In the genomic region with DNA sequence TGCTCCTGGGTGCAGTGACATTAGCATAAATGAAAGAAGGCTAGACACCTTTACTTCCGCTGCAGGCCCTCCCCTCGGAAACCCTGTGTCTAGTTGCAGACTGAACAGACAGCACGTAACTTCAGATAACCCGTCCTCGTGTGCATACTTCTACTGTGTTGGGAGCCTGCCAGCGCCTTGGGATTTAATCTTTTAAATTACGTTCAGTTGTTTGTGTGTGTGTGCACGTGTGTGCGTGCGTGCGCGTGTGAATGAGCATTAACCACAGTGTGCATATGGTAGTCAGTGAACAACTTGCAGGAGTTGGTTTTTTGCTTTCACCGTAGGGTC, we compare ENCODE assay signal across 11 mouse cellular contexts. TPM values are rescaled to one million over a fixed set of nuclear protein-coding genes. Genes with fewer than 3 reads are reported as not detected.
DNase-seq lines count a peak whose midpoint lies in the region; ATAC-seq lines count a peak whose summit lies in the region.
"Had no signal": no experiment of that assay in that cellular context is flagged by ENCODE, and none has a peak within 500 bp of the region (broad histone marks: within the 10 kb centered on the region; RNA-seq: fewer than 3 reads in every experiment).

No protein-coding gene starts in this region.

- H3K27me3 ChIP-seq in lung, embryonic 16.5 days (ENCODE audit: control insufficient read depth, insufficient read depth, low read depth, low read length) = no peaks in the 10 kb centered on the region
- no peaks in the 10 kb centered on the region for H3K27me3 ChIP-seq in neural tube, embryonic 15.5 days (replicated peaks)
- H3K27me3 ChIP-seq: limb, embryonic 13.5 days had no signal

- intact Hi-C loops in heart, postnatal 14 days (cut with DNase I) = no loop called here
- intact Hi-C loops in left cerebral cortex, postnatal 14 days (cut with DNase I) = no loop called here

- peak; percentile 88 for DNase-seq in heart, adult 11 months
- DNase-seq in heart, postnatal 14 days = no peak
- no peak for DNase-seq in lung, postnatal 14 days
- DNase-seq in frontal cortex, postnatal 14 days (ENCODE audit: low spot score in 2 of 2) = no peak
- DNase-seq in left cerebral cortex, postnatal 14 days (ENCODE audit: low spot score in 2 of 2) = no peak

- no peak overlapping the region for H3K4me2 ChIP-seq in lung, embryonic 16.5 days (ENCODE audit: low read depth, low read length)
- H3K4me2 ChIP-seq in neural tube, embryonic 15.5 days = no peak overlapping the region
- H3K4me2 ChIP-seq: heart, embryonic 11.5 days; limb, embryonic 13.5 days had no signal

- peak overlapping the region; percentile 89 for H3K27ac ChIP-seq in lung, embryonic 16.5 days (ENCODE audit: low read length)
- peak overlapping the region; percentile 60 for H3K27ac ChIP-seq in neural tube, embryonic 15.5 days (replicated peaks)
- H3K27ac ChIP-seq: limb, embryonic 13.5 days had no signal

- WGBS in lung, embryonic 16.5 days = 67% methylated on average over 13 of the region's 13 CpGs
- 87% methylated on average over 13 of the region's 13 CpGs for WGBS in neural tube, embryonic 15.5 days

- ATAC-seq in lung, embryonic 16.5 days (ENCODE audit: low read depth) = no peak
- ATAC-seq in activated CD4-positive, CD25-positive, alpha-beta regulatory T cell, adult 4 months = peak; percentile 71
- no peak for ATAC-seq in neural tube, embryonic 15.5 days (ENCODE audit: low FRiP score)
- ATAC-seq: intestine, embryonic 16.5 days had no signal

- H3K9ac ChIP-seq in lung, embryonic 16.5 days (ENCODE audit: low read length) = no peak overlapping the region
- H3K9ac ChIP-seq in neural tube, embryonic 15.5 days (replicated peaks) = no peak overlapping the region
- H3K9ac ChIP-seq: limb, embryonic 13.5 days had no signal

- no peak overlapping the region for H3K4me3 ChIP-seq in lung, embryonic 16.5 days (ENCODE audit: low read length)
- no peak overlapping the region for H3K4me3 ChIP-seq in neural tube, embryonic 15.5 days (replicated peaks)
- H3K4me3 ChIP-seq: limb, embryonic 13.5 days had no signal

- H3K4me1 ChIP-seq in lung, embryonic 16.5 days (replicated peaks; ENCODE audit: control insufficient read depth, insufficient read depth, low read length) = peaks cover 26% of the 10 kb centered on the region
- H3K4me1 ChIP-seq in neural tube, embryonic 15.5 days = peaks cover 58% of the 10 kb centered on the region

- no peaks in the 10 kb centered on the region for H3K36me3 ChIP-seq in lung, embryonic 16.5 days (ENCODE audit: control insufficient read depth, insufficient read depth, low read length)
- H3K36me3 ChIP-seq in neural tube, embryonic 15.5 days = peaks cover 3% of the 10 kb centered on the region; the same call in 1 of the 2 replicates
- H3K36me3 ChIP-seq: limb, embryonic 13.5 days had no signal

- H3K9me3 ChIP-seq in lung, embryonic 16.5 days (ENCODE audit: control insufficient read depth, low read length) = no peaks in the 10 kb centered on the region
- no peaks in the 10 kb centered on the region for H3K9me3 ChIP-seq in neural tube, embryonic 15.5 days (replicated peaks)
- H3K9me3 ChIP-seq: limb, embryonic 13.5 days had no signal

RNA-seq across cellular contexts. Expression of a gene that starts 7.4 kb away (rescaled TPM):
- 10 to 100 TPM; 23.4 to 25.8 TPM for total RNA-seq in heart, postnatal 14 days (2021)
- polyA plus RNA-seq in lung, embryonic 16.5 days (2015; fragmentation: Nextera tagmentation; extraction: Ambion mirVana) = 7.2 and 7.4 TPM in 2 replicates
- polyA plus RNA-seq in activated CD4-positive, CD25-positive, alpha-beta regulatory T cell, adult 4 months (2017; shearing (Covaris generic)) = 10 to 100 TPM; 18.3 to 18.7 TPM
- 15.7 and 15.8 TPM in 2 replicates for polyA plus RNA-seq in neural tube, embryonic 15.5 days (2015; fragmentation: Nextera tagmentation; extraction: Ambion mirVana)
- 10 to 100 TPM; 53.0 to 61.5 TPM for total RNA-seq in left cerebral cortex, postnatal 14 days (2021)

RNA-seq across cellular contexts. Expression of a gene that starts 25.6 kb away (rescaled TPM):
- 10 to 100 TPM; 15.7 to 16.5 TPM for total RNA-seq in heart, postnatal 14 days (2021)
- polyA plus RNA-seq in lung, embryonic 16.5 days (2015; fragmentation: Nextera tagmentation; extraction: Ambion mirVana) = 16.4 and 17.7 TPM in 2 replicates
- under 1 TPM; 0.42 to 0.47 TPM for polyA plus RNA-seq in activated CD4-positive, CD25-positive, alpha-beta regulatory T cell, adult 4 months (2017; shearing (Covaris generic))
- polyA plus RNA-seq in neural tube, embryonic 15.5 days (2015; fragmentation: Nextera tagmentation; extraction: Ambion mirVana) = 3.9 and 4.7 TPM in 2 replicates
- total RNA-seq in left cerebral cortex, postnatal 14 days (2021) = 1 to 10 TPM; 3.0 to 3.3 TPM

RNA-seq across cellular contexts. Expression of a gene that starts 29.0 kb away (rescaled TPM):
- 10 to 100 TPM; 42.2 to 44.1 TPM for total RNA-seq in heart, postnatal 14 days (2021)
- polyA plus RNA-seq in lung, embryonic 16.5 days (2015; fragmentation: Nextera tagmentation; extraction: Ambion mirVana) = 0.83 and 0.89 TPM in 2 replicates
- polyA plus RNA-seq in activated CD4-positive, CD25-positive, alpha-beta regulatory T cell, adult 4 months (2017; shearing (Covaris generic)) = not detected
- 2.8 and 3.1 TPM in 2 replicates for polyA plus RNA-seq in neural tube, embryonic 15.5 days (2015; fragmentation: Nextera tagmentation; extraction: Ambion mirVana)
- 1 to 10 TPM; 2.0 to 2.5 TPM for total RNA-seq in left cerebral cortex, postnatal 14 days (2021)

RNA-seq across cellular contexts. Expression of a gene that starts 49.0 kb away (rescaled TPM):
- 100 to 1,000 TPM; 124 to 130 TPM for total RNA-seq in heart, postnatal 14 days (2021)
- polyA plus RNA-seq in lung, embryonic 16.5 days (2015; fragmentation: Nextera tagmentation; extraction: Ambion mirVana) = 63.7 and 63.8 TPM in 2 replicates
- 10 to 100 TPM; 24.3 to 47.6 TPM for polyA plus RNA-seq in activated CD4-positive, CD25-positive, alpha-beta regulatory T cell, adult 4 months (2017; shearing (Covaris generic))
- 113 and 117 TPM in 2 replicates for polyA plus RNA-seq in neural tube, embryonic 15.5 days (2015; fragmentation: Nextera tagmentation; extraction: Ambion mirVana)
- total RNA-seq in left cerebral cortex, postnatal 14 days (2021) = 100 to 1,000 TPM; 336 to 338 TPM

RNA-seq across cellular contexts. Expression of a gene that starts 52.3 kb away (rescaled TPM):
- 10 to 100 TPM; 84.8 to 93.3 TPM for total RNA-seq in heart, postnatal 14 days (2021)
- polyA plus RNA-seq in lung, embryonic 16.5 days (2015; fragmentation: Nextera tagmentation; extraction: Ambion mirVana) = 46.0 and 47.6 TPM in 2 replicates
- 10 to 100 TPM; 33.9 to 38.7 TPM for polyA plus RNA-seq in activated CD4-positive, CD25-positive, alpha-beta regulatory T cell, adult 4 months (2017; shearing (Covaris generic))
- polyA plus RNA-seq in neural tube, embryonic 15.5 days (2015; fragmentation: Nextera tagmentation; extraction: Ambion mirVana) = 43.9 and 44.3 TPM in 2 replicates
- 100 to 1,000 TPM; 115 to 116 TPM for total RNA-seq in left cerebral cortex, postnatal 14 days (2021)
